Mouse (Mus musculus): ENCODE measurements around the gene Gm7544.

GRCm38 (mm10) chr1:82973244-82973643 is 17.4 kb upstream of the Gm7544 start:
- TF ChIP-seq POLR2A (IDR thresholded peaks at IDR 0.05; ENCODE audit: control insufficient read depth in 1 of 2, insufficient read depth in 1 of 2, low read depth in 1 of 2, low read length in 2 of 2, poor library complexity in 1 of 2): no peak
- TF ChIP-seq NELFE (IDR thresholded peaks at IDR 0.05; ENCODE audit: low read depth, low read length): no peak
- TF ChIP-seq CTCF (IDR thresholded peaks at IDR 0.05 in 2 of 3, conservative IDR thresholded peaks at IDR 0.05 in 1 of 3; ENCODE audit: control insufficient read depth in 1 of 3, insufficient read depth in 1 of 3, low read depth in 2 of 3, low read length in 3 of 3, poor library complexity in 1 of 3, severe bottlenecking in 1 of 3): no peak; a peak in 1 of 6 replicates
- TF ChIP-seq JUND (IDR thresholded peaks at IDR 0.05; ENCODE audit: low read depth, low read length): no peak
- TF ChIP-seq MAX (IDR thresholded peaks at IDR 0.05; ENCODE audit: low read length): no peak
- TF ChIP-seq POLR2AphosphoS5 (IDR thresholded peaks at IDR 0.05; ENCODE audit: borderline replicate concordance, low read depth, low read length): no peak
- TF ChIP-seq ETS1 (IDR thresholded peaks at IDR 0.05; ENCODE audit: low read depth, low read length): no peak
- TF ChIP-seq ZC3H11A (IDR thresholded peaks at IDR 0.05; ENCODE audit: low read depth, low read length): no peak
- no peak for TF ChIP-seq TAL1 (IDR thresholded peaks at IDR 0.05; ENCODE audit: low read length)

All from MEL (cell line).